Mouse (Mus musculus): ENCODE data around the gene Bysl. TPM values are rescaled to one million over a fixed set of nuclear protein-coding genes. Genes with fewer than 3 reads are reported as not detected.
"Not testable (repeated sequence)": the region's sequence is repeated elsewhere in the genome, so short reads cannot be mapped to it uniquely, and the experiment has no call there.

Gene Bysl
- polyA plus RNA-seq, 1 experiment from 2014 or later: 31.9 TPM

DNA sequence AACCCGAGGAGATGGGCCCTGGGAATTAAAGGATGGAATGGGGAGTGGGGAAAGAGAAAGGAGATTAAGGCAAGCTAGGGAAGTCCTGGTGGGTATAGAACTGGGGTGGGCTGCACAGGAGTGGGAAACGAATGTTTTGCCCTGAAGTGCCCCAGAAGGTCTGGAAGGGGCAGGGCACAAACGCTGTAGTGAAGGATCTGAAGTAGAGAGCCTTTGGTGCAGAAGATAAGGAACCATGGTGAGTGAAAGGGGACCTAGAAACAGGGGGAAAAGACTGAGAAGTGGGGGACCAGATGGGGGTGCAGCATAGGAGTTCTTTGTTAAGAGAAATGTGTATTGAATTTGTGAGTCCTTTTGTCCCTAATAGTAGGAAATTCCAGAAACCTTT is 19.4 kb upstream of the Bysl start, which contains the start of gene Usp49:
Usp49 (plus strand) TSS at position 13 of the 388 bp plus-strand sequence.
- H3K4me3 ChIP-seq (replicated peaks): peak within 1 kb of the TSS; percentile 72
- peak within 1 kb of the TSS; percentile 76 for H3K4me2 ChIP-seq (replicated peaks)
- WGBS: 2% methylated on average over 3 of the region's 3 CpGs
- H3K4me1 ChIP-seq (replicated peaks): peaks cover 45% of the 10 kb centered on the region
- no peak for ATAC-seq
- peak within 1 kb of the TSS; percentile 84 for H3K9ac ChIP-seq (replicated peaks)
- H3K36me3 ChIP-seq: peaks cover 10% of the 10 kb centered on the region
- H3K27me3 ChIP-seq: no peaks in the 10 kb centered on the region
- H3K27ac ChIP-seq: peak within 1 kb of the TSS; percentile 97
- H3K9me3 ChIP-seq: no peaks in the 10 kb centered on the region

DNA sequence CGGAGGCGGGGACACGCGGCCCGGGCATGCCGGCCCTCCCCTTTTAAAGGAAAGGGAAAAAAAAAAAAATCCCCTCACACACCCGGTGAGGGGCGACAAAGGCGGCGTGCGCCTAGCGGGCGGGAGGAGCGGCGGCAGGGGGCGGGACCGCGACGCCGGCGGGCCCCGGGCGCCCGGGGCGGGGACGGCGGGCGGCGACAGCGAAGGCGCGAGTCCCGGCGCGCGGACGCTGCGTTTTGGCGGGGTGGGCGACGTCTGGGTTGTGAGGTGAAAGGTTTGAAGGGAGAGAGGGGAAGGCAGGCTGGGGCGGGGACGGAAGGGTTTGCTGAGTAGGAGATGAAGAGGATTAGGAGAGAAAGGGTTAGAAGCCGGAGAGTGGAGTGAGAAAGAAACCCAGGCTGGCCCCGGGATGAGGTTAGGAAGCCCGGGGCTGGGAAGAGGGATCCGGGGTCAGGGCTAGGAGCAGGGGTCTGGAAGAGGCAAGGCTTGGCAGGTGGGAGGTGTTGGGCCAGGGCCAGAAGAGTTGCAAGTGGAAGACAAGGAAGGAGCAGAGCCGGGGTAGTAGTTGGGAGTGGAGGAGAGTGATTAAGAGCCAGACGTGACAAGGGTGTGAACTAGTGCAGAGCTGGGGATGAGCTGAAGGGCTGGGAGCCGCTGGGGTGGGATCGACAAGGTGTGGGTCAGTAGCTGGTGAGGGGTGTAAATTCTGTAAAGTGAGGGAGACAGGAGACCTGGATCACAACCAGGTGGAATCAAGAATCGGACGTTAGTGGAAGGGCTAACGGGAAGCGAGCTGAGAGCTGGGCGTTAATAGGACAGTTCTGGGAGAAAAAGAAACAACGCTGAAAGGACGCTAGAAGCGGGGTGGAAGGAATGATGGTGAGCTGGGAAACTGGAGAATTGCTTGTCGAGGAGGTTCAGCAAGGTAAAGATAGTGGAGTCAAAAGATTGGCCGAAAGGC is 18.7 kb upstream of the Bysl start:
- no peaks in the 10 kb centered on the region for H3K27me3 ChIP-seq
- 1% methylated on average over 61 of the region's 61 CpGs for WGBS
- peak overlapping the region; percentile 76 for H3K4me2 ChIP-seq (replicated peaks)
- H3K4me3 ChIP-seq (replicated peaks): peak overlapping the region; percentile 72
- H3K9me3 ChIP-seq: no peaks in the 10 kb centered on the region
- peaks cover 45% of the 10 kb centered on the region for H3K4me1 ChIP-seq (replicated peaks)
- H3K9ac ChIP-seq (replicated peaks): peak overlapping the region; percentile 84
- H3K27ac ChIP-seq: peak overlapping the region; percentile 97
- ATAC-seq: peak; percentile 71
- peaks cover 10% of the 10 kb centered on the region for H3K36me3 ChIP-seq

DNA sequence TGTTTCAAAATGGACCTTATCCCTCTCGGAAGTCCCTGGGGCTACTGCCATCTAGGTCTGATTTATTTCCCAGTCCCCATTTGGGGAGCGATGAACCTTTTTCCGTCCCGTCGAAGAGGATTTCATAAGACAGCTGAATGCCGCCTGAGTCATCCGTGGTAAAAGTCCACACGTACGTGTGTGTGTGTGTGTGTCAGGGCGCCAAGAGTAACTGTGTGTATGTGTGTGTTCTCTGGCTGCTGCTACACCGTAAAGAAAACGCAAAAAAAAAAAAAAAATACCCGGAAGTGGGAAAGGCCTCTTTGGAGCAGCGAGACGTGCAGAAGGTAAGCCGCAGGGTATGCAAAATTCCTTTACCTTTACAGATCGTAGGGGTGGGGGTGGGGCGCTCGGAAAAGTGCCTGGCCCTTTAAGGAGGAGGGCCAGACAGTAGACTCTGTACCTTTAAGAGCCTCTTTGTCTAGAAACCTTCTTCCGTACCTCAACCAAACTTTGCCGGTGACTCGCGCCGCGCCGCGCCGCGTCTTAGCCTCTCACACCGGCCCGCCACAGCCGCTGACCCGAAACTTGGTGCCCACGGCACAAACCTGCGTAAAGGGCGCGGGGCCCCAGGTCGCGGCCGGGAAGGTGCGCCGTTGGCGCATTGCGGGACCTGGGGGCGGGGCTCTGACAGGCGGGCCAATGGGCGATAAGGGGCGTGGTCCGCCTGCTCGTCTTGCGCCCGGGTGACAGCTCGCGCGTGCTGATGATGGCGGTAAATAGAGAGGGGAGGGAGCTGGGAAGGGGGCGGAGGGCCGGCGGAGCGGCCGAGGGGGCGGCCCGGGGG is 17.8 kb upstream of the Bysl start:
- H3K27me3 ChIP-seq: no peaks in the 10 kb centered on the region
- H3K9ac ChIP-seq (replicated peaks): peak overlapping the region; percentile 84
- peak overlapping the region; percentile 97 for H3K27ac ChIP-seq
- peaks cover 20% of the 10 kb centered on the region for H3K36me3 ChIP-seq
- H3K4me3 ChIP-seq (replicated peaks): peak overlapping the region; percentile 72
- peak overlapping the region; percentile 76 for H3K4me2 ChIP-seq (replicated peaks)
- peak; percentile 92 for ATAC-seq
- peaks cover 41% of the 10 kb centered on the region for H3K4me1 ChIP-seq (replicated peaks)
- no peaks in the 10 kb centered on the region for H3K9me3 ChIP-seq
- under 1% methylated on average over 56 of the region's 63 CpGs for WGBS

DNA sequence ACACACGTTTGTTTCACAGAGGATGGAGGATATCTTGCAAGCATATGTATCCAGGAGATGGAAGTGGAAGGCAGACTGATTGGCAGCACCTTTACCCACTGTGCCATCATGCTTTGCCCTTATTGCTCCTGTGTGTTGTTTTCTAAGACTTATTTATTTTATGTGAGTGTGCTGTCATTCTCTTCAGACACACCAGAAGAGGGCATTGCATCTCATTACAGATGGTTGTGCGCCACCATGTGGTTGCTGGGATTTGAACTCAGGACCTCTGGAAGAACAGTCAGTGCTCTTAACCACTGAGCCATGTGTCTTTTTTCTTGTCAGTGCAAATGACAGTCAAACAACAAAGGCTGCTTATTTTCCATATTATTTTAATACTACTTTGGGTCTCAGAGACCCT is 16.5 kb upstream of the Bysl start:
- no peak for ATAC-seq
- Histone ChIP-seq H3K4me3 (replicated peaks) (peak overlapping the region; percentile 72), H3K4me1 (replicated peaks) (peaks cover 34% of the 10 kb centered on the region), H3K9ac (replicated peaks) (peak overlapping the region; percentile 84; the same call in 1 of the 2 replicates), H3K27me3 (no peaks in the 10 kb centered on the region), H3K36me3 (peaks cover 32% of the 10 kb centered on the region), H3K27ac (no peak overlapping the region), H3K4me2 (replicated peaks) (peak overlapping the region; percentile 76), H3K9me3 (no peaks in the 10 kb centered on the region)
- WGBS: 81% methylated on average over 2 of the region's 2 CpGs

DNA sequence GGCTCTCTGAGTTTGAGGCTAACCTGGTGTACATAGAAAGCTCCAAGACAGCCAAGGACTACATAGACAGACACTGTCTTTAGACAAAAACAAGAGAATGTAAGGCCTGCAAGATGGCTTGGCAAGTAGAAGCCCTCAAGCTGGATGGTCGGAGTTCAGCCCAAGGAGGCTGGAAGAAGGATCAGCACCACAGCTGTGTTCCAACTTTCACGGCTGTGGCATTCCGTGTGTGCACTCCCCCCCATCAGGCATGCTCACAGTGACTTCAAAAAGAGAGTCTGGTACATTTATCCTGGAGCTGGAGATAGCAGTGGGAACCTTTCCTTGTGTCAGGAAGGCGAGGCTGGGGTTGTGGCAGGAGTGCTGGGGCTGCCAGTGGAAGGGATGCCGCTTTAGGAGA is 14.7 kb upstream of the Bysl start:
- no peak for ATAC-seq
- WGBS: 92% methylated on average over 5 of the region's 5 CpGs
- H3K4me2 ChIP-seq (replicated peaks): no peak overlapping the region
- no peak overlapping the region for H3K9ac ChIP-seq (replicated peaks)
- H3K27ac ChIP-seq: no peak overlapping the region
- no peak overlapping the region for H3K4me3 ChIP-seq (replicated peaks)
- H3K36me3 ChIP-seq: peaks cover 50% of the 10 kb centered on the region
- H3K27me3 ChIP-seq: no peaks in the 10 kb centered on the region
- H3K9me3 ChIP-seq: no peaks in the 10 kb centered on the region
- peaks cover 17% of the 10 kb centered on the region for H3K4me1 ChIP-seq (replicated peaks)

DNA sequence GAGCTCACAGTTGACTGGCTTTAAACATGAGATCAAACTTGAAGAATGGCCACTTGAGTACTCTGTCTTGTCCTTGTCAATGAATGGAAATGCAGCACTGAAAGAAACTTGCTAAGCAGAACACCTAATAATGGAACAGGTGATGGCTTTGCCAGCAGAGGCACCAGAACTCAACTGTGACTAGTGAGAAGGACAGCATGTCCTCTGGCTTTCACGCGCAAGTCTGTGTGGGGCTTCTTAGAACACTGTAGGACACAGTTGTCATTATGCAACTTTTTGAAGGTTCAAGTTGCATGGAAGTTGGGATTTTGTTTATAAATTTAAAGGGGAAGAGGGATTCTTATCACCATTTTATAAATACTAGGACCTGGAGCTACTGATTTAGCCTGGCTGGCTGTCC is 13.8 kb upstream of the Bysl start:
- over 99% methylated on average over 2 of the region's 2 CpGs for WGBS

DNA sequence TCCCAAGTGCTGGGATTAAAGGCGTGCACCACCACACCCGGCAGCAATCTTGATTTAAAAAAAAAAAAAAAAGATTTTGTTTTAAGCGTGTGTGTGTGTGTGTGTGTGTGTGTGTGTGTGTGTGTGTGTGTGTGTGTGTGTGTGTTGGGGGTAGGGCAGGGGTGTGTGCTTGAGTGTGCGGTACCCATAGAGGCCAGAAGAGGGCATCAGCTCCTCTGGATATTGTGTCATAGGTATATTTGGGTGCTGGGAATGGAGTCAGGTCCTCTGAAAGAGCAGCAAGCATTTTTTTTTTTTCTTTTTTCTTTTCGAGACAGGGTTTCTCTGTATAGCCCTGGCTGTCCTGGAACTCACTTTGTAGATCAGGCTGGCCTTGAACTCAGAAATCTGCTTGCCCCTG is 13.3 kb upstream of the Bysl start:
- peaks cover 62% of the 10 kb centered on the region for H3K36me3 ChIP-seq
- WGBS: 97% methylated on average over 4 of the region's 5 CpGs
- H3K4me3 ChIP-seq (replicated peaks); H3K9ac ChIP-seq (replicated peaks); H3K27me3 ChIP-seq; ATAC-seq; H3K27ac ChIP-seq; H3K9me3 ChIP-seq; H3K4me2 ChIP-seq (replicated peaks); H3K4me1 ChIP-seq (replicated peaks): not testable (repeated sequence)

More for the DNA sequence above, 13.8 kb upstream of the Bysl start:
- no peak for ATAC-seq
- Histone ChIP-seq H3K4me2 (replicated peaks) (no peak overlapping the region), H3K4me1 (replicated peaks) (peaks cover 9% of the 10 kb centered on the region), H3K27me3 (no peaks in the 10 kb centered on the region), H3K36me3 (peaks cover 57% of the 10 kb centered on the region), H3K9me3 (no peaks in the 10 kb centered on the region), H3K9ac (replicated peaks) (no peak overlapping the region), H3K27ac (no peak overlapping the region), H3K4me3 (replicated peaks) (no peak overlapping the region)

DNA sequence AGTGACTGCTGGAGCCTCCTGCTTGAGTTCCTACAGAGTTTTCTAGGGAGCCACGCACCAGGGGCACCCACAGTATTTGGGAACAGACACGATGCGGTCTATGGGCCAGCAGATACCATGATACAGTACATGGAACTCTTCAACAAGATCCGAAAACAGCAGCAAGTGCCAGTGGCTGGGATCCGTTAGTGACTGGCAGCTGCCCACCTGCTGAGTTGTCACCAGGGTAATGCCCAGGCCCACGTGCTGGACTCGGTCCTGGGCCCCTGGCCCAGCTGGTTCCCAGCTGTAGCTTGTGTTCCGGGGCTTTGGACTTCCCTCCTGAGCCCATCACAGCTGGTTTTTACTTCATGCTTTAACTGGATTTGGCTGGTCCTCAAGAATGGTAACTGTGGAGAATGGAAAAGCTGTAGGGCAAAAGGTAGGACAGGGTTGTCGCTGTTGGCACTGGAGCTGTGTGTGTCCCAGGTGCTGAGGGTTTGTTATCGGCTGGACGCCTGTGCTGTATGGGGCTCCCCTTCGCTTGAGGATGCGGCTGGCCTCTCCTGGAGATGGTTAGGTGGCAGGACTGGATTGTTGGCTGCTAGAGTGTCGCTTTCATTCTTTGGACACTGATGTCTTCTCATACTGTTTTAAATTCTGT is 11.7 kb upstream of the Bysl start:
- no peaks in the 10 kb centered on the region for H3K27me3 ChIP-seq
- no peak overlapping the region for H3K4me3 ChIP-seq (replicated peaks)
- H3K9ac ChIP-seq (replicated peaks): no peak overlapping the region
- no peak for ATAC-seq
- no peaks in the 10 kb centered on the region for H3K9me3 ChIP-seq
- no peak overlapping the region for H3K27ac ChIP-seq
- H3K36me3 ChIP-seq: peaks cover 72% of the 10 kb centered on the region
- no peak overlapping the region for H3K4me2 ChIP-seq (replicated peaks)
- 92% methylated on average over 14 of the region's 14 CpGs for WGBS
- H3K4me1 ChIP-seq (replicated peaks): peaks cover 1% of the 10 kb centered on the region

DNA sequence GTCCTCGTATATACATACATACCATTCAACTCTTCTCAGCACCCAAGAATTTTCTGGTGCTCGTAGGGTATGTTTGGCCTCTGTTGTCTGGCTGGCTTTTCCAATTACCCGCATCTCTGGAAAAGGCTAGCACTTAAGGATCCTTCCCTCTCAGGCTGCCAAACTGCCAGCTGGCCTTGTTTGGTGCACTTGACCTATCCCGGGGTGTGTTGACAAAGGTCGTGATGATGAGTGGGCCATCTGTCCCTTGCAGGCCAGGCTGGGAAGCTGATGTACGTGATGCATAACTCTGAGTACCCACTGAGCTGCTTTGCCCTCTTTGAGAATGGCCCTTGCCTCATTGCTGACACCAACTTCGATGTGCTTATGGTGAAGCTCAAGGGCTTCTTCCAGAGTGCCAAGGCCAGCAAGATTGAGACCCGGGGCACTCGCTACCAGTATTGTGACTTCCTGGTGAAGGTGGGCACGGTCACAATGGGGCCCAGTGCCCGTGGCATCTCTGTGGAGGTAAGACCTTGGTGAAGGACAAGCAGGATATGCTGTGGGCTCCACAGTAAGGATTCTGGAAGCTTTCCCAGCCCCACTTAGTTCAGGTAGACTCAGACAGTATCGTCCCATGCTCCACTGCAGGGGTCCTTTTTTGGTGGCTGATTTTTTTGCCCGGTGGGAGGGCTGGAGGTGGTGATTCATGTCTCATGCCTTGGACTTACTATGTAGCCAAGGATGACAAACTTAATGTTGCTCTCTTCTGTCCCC is 7.4 kb upstream of the Bysl start:
- Histone ChIP-seq H3K9me3 (no peaks in the 10 kb centered on the region), H3K36me3 (peaks cover 83% of the 10 kb centered on the region), H3K27me3 (no peaks in the 10 kb centered on the region), H3K4me2 (replicated peaks) (no peak overlapping the region), H3K4me3 (replicated peaks) (no peak overlapping the region), H3K9ac (replicated peaks) (no peak overlapping the region), H3K27ac (no peak overlapping the region), H3K4me1 (replicated peaks) (no peaks in the 10 kb centered on the region; the same call in 1 of the 2 replicates)
- WGBS: 89% methylated on average over 13 of the region's 13 CpGs
- ATAC-seq: no peak

DNA sequence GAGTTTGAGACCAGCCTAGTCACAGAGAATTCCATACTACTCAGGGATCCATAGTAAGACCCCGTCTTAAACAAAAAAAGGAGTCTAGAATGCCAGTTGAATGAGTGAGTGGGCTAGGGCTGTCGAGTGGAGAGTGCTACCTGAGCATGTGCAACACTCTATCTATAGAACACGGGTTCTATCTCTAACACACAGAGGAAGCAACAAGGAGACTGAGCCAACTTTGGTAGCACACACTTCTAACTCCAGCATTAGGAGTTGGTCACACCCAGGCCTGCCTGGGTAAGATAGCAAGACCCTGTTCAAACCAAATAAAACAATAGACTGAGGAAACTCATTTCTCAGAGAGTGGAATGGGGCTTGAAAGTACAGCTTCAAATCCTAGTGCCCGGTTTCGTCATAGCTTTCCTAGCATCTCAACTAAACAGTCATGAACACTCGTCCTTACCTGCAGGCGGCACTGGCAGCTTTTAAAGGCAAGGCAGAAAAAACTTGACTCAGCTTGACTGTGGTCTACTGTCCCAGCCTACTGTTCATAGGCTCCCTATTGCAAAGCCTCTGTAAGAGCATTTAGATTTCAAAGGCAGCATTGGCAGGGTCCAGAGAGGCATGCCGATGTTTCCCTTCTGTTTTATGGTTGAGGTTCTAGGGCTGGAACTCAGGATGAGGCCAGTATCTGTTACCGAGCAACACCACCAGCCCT is 6.5 kb upstream of the Bysl start:
- no peak for ATAC-seq
- H3K36me3 ChIP-seq: peaks cover 76% of the 10 kb centered on the region
- 91% methylated on average over 9 of the region's 9 CpGs for WGBS

DNA sequence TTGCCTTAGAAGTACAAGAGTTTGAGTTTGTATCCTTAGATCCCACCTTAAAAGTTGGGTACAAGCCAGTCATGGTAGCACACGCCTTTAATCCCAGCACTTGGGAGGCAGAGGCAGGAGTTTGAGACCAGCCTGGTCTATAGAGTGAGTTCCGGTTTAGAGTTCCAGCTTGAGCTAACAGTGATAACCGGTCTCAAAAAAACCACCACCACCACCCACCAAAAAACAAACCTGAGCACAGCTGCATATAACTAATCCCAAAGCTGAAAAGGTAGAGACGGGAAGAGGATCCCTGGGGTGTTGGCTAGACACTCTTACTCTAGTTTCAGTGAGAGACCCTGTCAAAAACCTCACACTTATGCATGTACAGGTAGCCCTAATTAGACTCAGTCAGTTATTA is 5.4 kb upstream of the Bysl start:
- H3K27ac ChIP-seq: no peak overlapping the region

More for the DNA sequence above, 6.5 kb upstream of the Bysl start:
- Histone ChIP-seq H3K27me3 (no peaks in the 10 kb centered on the region), H3K4me1 (replicated peaks) (peaks cover 3% of the 10 kb centered on the region), H3K4me3 (replicated peaks) (no peak overlapping the region), H3K9me3 (no peaks in the 10 kb centered on the region), H3K9ac (replicated peaks) (no peak overlapping the region), H3K27ac (no peak overlapping the region), H3K4me2 (replicated peaks) (no peak overlapping the region)

More for the DNA sequence above, 5.4 kb upstream of the Bysl start:
- no peak overlapping the region for H3K4me3 ChIP-seq (replicated peaks)
- WGBS: 90% methylated on average over 4 of the region's 4 CpGs
- H3K9me3 ChIP-seq: no peaks in the 10 kb centered on the region
- no peak for ATAC-seq
- no peak overlapping the region for H3K4me2 ChIP-seq (replicated peaks)
- H3K36me3 ChIP-seq: peaks cover 65% of the 10 kb centered on the region
- H3K4me1 ChIP-seq (replicated peaks): peaks cover 13% of the 10 kb centered on the region
- H3K27me3 ChIP-seq: no peaks in the 10 kb centered on the region
- no peak overlapping the region for H3K9ac ChIP-seq (replicated peaks)

Measured in midbrain, embryonic 13.5 days (tissue).